Mouse (Mus musculus) heart, postnatal 36 days (tissue): ENCODE data around the gene Chmp5. TPM values are rescaled to one million over a fixed set of nuclear protein-coding genes. Genes with fewer than 3 reads are reported as not detected.

ENCODE experiments used
- DNase-seq, 2 experiments: peaks; one replicate each; pipeline ENCODE4 v3.0.0; 2021 to 2022
- intact Hi-C: fragments of 180-260 bp; cut with DNase I; formaldehyde crosslinking; loops from one replicate; pipeline ENCODE4 v1.15.1; 2025
- total RNA-seq, 2 experiments: library from RNA; stranded (reverse); gene quantifications; 2 replicates each; pipeline ENCODE4 v1.2.3; 2021

Chmp5 gene
- total RNA-seq, 2 experiments from 2014 or later = 39.2 to 40.1 TPM

- intact Hi-C loops = no loop called here
- DNase-seq = no peak
Measured at GRCm38 (mm10) chr4:40943651-40944050, 4.6 kb upstream of the Chmp5 start.

DNA sequence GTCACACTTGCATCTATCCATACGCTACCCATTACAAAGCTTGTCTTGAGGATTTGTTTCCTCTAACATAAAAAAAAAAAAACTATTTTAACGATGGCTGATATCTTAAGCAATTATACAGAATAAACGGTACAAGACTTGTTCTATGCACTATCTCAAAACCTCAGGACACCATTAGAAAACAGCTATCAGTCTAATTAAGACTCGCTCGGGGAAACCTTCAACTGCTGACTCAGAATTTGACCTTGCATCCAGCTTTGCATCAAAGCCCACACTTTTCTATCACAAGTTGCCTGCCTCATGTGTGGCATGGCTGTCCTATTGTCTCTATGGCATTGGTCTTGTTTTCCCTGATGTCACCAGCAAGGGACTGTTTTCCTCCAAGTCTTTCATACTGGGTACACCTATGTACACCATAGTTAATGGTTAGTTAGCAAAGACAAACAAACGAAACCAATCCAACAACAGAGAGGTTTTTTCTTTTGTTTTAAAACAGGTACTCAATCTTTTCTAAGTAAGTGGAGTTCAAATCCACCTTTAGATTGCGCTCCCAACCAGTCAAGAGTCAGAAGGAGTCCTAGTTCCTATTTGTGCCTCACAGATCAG is 1.6 kb upstream of the Chmp5 start:
- DNase-seq = no peak
- intact Hi-C loops = loop anchor here (5.0 kb wide), 1 partner anchor 94 kb away; the partner anchor contains the start of gene B4galt1

DNA sequence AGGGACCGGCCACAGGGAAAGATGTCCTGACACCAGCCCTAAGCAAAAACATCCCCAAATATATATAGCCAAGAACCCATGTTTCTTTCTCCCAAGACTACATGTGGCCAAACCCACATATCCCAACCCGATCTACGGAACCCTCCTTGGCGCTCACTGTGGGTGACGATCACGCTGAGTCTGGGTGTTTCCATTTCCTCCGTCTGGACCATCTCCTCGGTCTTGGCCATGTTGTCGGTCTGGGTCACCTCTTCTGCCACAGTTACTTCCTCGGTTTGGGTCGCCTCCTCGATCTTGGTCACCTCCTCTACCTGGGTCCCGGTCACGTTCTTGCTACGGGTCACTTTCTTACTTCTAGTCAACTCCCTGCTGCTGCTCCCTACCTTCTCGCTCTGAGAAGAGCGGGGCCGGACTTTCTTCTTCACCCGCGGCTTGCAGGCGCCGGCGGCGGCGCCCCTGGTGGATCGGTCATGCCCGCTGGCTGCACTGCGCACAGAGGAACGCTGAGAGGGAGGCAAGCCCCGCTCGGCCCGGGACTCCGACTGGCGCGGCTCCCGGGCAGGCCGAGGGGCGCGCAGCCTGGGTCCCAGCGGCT is 545 bp upstream of the Chmp5 start:
- DNase-seq = no peak
- intact Hi-C loops = loop anchor here (5.0 kb wide), 1 partner anchor 95 kb away; the partner anchor contains the start of gene B4galt1

DNA sequence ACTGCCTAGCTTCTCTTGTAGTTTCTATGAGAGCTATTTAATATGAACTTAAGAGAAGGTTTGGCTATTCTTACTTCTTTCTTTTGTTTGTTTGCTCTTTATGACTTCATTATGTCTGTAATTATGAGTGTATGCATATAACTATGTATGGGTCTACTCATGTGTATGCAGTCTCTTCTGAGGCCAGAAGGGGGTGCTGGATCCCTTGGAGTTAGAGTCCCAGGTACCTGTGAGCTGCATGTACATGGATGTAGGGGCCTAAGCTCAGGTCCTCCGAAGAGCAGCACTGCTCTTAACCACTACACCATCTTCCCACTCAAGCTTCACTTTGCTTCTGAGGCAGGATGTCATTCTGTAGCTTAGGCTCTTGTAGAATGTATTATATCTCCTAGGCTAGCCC is 5.3 kb downstream of the Chmp5 start:
- intact Hi-C loops = no loop called here
- no peak for DNase-seq

DNA sequence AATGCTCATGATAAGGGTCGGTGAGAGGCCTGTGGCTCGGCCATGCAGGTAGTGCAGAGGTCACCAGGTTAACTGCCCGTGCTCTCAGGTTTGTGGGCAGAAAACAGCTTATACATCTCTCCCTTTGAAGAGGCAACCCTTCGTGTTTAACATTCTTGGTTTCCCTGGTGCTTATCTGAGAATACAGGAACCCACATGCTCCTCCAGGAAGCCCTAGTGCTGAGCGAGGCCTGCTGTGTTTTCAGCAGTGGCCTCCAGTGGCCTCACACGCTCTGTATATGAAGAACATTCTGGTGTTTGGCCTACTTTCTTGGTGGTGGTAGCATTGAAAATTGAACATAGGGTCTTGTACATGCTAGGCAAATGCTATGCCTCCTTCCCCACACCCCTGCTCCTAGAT is 7.7 kb downstream of the Chmp5 start:
- intact Hi-C loops = no loop called here
- DNase-seq = no peak

GRCm38 (mm10) chr4:40963536-40963935 is 15.3 kb downstream of the Chmp5 start:
- no peak for DNase-seq
- intact Hi-C loops = no loop called here

DNA sequence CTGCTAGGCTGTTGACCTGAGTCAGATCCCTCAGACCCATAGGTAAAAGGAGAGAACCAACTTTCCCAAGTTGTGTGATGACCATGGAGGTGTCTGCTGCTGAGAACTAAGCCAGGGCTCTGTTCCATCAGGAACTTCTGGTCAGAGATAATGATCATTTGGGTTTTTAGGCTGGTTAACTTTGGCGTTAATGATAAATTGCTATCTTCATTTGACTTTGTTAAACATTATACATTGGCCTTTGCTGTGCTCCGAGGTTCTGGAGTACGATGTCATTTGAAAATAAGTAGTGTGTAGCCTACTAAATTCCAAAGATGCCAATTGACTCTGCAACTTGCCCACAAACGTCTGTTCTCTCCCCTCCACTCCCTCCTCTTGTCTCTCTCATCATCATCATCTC is 21.0 kb downstream of the Chmp5 start:
- no peak for DNase-seq
- intact Hi-C loops = no loop called here

DNA sequence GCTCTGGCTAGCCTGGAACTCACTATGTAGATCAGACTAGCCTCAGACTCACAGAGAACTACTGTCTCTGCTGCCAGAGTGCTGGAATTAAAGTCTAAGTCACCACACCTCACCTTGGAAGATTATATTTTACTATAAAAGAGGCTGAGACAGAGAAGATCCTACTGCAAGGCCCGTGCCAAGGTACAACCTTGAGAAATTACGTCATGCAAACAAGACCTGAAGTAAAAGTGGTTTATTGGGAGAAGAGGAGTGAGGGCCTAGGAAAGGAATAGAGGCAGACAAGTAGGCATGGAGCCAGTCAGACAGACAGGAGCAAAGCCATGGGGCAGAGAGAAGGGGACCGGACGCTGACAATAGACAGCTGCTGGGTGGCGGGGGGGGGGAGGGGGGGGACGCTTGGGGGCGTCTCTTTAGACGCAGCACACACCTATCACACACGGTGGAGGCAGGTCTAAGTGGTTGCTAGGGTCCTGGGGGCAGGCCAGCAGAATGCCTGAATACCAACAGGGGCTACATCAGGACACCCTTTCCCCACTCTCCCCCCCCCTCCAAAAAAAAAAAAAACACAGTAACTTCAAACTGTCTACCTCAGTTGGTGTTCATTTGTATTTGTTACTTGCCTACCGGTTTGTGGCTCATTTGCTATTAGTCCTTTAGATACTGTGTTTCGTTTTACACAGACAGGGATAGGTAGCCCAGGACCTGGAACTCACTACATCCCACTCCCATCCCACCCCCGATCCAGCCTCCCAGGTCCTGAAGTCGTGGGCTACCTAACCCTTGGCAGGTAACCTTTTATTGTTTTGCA is 21.8 kb downstream of the Chmp5 start:
- intact Hi-C loops = loop anchor here (1.0 kb wide), 1 partner anchor 21 kb away; no protein-coding TSS in a partner anchor
- no peak for DNase-seq

DNA sequence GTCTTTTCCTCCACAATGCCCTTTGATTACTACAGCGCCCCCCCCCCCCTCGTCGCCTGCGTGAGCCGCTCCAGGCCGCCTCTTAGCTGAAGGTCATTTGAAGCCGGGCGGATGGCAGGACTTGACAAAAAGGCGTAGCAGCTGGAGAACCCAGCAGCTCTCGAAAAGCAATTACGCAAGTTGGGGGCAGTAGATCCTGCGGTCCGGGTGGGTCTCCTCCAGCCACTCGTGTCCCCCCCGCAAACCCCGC is 22.3 kb downstream of the Chmp5 start:
- intact Hi-C loops = loop anchor here (1.0 kb wide), 1 partner anchor 21 kb away; no protein-coding TSS in a partner anchor
- no peak for DNase-seq

DNA sequence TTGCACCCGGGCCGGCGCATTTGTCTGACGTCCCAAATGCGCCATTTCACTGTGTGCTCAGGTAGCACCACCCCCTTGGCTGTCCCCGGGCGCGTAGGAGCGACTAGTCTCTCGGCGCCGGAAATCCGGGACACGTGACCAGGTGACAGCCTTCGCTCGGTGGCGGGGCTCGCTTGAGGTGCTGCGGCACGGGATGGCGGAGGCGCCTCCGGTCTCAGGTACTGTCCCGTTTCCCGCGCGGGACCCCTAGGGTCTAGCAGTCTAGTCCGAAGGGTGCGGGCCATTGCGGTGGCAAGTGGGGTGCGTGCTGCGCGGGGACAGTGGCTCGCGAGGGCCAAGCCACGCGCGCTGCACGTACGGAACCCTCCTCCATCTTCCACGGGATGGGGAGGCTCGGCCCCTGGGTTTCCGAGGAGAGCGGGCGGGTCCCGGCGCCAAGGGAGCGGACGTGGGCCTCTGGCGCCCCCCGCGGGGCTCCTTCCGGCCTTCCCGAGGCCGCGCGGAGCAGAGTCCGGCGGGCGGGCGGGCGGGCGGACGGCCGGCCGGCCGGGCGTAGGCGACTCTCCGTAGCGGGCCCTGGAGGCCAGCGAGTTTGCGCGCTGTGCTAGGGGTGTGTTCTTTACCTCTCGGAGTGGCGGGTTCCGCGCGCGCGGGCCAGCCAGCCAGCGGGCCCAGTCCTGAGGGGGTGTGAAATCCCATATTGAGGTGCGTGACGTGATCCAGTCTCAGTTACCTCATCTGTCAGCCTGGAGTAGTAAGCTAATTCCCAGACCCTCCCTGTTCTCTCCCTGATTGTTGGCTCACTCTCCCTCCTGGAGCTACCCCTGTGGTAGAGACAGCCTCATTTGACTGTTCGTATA is 22.9 kb downstream of the Chmp5 start, which contains the start of gene Nfx1:
Gene Nfx1, plus strand, starts transcription at position 65 of the 860 bp plus-strand sequence.
- intact Hi-C loops = loop anchor here (1.0 kb wide), 1 partner anchor 22 kb away; no protein-coding TSS in a partner anchor
- DNase-seq = peak; percentile 94 to 95

DNA sequence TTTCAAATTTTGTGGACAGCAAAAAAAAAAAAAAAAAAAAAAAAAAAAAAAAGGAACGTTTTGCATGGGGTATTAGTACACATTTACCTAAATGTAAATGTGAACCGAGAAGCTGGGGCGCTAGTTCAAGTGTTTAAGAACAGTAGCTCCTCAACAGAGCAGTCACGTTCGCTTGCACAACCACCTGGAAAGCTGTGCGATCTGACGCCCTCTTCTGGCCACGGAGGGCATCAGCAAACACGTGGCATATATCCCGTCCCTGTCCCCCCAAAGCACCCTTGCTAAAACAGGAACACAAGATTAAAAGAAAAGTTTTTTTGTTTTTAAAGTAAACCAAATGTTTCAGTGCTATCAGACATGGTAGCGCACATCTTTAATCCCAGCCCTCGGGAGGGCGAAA is 23.5 kb downstream of the Chmp5 start:
- intact Hi-C loops = no loop called here
- peak in 1 of 2 experiments; percentile 15 for DNase-seq

GRCm38 (mm10) chr4:40974011-40974410 is 25.8 kb downstream of the Chmp5 start:
- intact Hi-C loops = no loop called here
- no peak for DNase-seq

DNA sequence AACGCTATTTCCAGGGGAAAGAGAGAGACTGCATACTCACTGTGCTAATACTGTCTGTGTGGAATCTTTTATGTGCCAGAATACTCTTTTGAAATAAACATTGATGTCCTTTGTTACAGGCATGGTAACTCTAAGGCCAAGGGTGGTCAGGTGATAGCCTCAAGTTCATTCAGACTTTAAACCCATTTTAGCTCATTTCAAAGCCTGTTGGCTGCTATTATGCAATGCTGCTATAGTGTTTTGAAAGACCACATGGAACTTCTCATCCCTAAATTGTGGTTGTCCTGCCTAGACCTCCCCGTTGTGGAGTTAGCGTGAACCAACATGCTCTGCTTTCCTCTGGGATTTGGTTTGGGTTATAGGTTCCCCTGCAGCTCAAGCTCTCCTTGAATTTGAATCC is 27.5 kb downstream of the Chmp5 start:
- no peak for DNase-seq
- intact Hi-C loops = no loop called here

- intact Hi-C loops = no loop called here
- DNase-seq = no peak
Measured at GRCm38 (mm10) chr4:40976651-40977050, 28.4 kb downstream of the Chmp5 start.

DNA sequence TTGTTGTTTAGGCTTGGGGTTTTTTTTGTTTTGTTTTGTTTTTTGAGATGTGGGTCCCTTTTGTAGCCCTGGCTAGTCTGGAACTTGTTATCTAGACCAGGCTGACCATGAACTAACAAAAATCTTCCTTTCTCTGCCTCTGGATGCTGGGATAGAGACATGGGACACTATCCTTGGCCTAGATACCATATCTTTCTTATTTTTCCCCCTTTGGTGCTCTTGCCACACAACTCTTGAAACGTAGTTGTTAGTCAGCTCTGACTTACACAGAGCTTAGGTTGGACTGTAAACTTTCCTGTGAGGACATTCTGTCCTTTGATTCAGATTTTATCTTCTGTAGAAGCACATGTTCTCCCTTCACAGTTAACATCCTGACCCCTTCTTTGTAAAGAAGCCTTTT is 31.2 kb downstream of the Chmp5 start:
- intact Hi-C loops = no loop called here
- DNase-seq = no peak

DNA sequence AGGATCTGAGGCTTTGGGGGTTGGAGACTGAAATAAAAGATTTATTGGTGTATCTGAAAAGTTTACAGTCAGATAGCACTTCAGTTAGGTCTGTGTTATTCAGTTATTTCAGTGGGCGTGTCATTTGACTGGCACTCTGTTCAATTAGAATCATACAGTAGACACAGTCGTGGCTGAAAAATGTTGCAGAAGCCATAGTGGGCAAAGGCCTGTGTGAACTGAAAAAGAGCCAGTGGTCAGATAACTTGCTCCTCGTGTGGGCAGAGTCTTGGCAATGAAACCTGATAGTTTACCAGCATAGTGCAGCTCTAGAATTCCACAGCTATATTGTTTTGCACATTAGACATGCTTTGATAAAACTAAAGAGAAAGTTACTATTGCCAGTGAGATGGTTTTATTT is 34.3 kb downstream of the Chmp5 start:
- DNase-seq = no peak
- intact Hi-C loops = no loop called here

GRCm38 (mm10) chr4:40983686-40984085 is 35.5 kb downstream of the Chmp5 start:
- intact Hi-C loops = no loop called here
- peak; percentile 52 to 61 for DNase-seq

- DNase-seq = no peak
- intact Hi-C loops = no loop called here
Measured at GRCm38 (mm10) chr4:40989633-40990032, 41.4 kb downstream of the Chmp5 start.

- no peak for DNase-seq
- intact Hi-C loops = no loop called here
Measured at GRCm38 (mm10) chr4:40996302-40996701, 48.1 kb downstream of the Chmp5 start.

- DNase-seq = no peak
- intact Hi-C loops = no loop called here
Measured at GRCm38 (mm10) chr4:40997916-40998315, 49.7 kb downstream of the Chmp5 start.

DNA sequence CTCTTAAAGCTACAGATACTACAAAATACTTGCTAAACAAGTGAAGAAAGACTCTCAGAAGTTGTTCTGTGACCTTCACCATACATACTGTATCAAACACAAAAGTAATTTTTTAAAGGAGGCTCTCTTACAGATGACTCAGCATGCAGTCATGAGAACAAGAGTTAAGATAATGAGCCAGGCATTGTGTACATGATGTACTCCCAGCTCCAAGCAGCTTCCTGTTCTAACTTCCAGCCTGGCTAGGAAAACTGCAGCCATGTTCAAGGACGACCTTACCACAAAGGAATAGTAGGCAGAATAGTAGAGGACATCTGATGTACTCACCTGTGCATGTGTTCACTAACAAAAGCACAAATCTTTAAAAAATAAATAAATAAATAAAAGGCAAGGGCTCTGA is 52.1 kb downstream of the Chmp5 start:
- intact Hi-C loops = no loop called here
- no peak for DNase-seq
